Mouse (Mus musculus) forebrain, embryonic 11.5 days (tissue): ENCODE measurements around the gene Gdf3. TPM values are rescaled to one million over a fixed set of nuclear protein-coding genes. Genes with fewer than 3 reads are reported as not detected.

Experiments used
- polyA plus RNA-seq: library from polyadenylated mRNA; unstranded; fragments of >200 nt; fragmentation: Nextera tagmentation; extraction: Ambion mirVana; gene quantifications from 2 replicates; pipeline ENCODE4 v1.2.1, GENCODE M21; 2014

The Gdf3 gene
- polyA plus RNA-seq, 1 experiment from 2014 or later: 0.11 TPM

Other genes starting within 250 kb of the Gdf3 start
- gene Rimklb, start 111.3 kb downstream of the Gdf3 start, polyA plus RNA-seq: 62.9 and 64.9 TPM in 2 replicates
- 0.77 and 1.3 TPM in 2 replicates for gene Mfap5, start 104.2 kb downstream of the Gdf3 start, polyA plus RNA-seq
- not detected in 2 replicates for gene Aicda, start 56.3 kb downstream of the Gdf3 start, polyA plus RNA-seq
- 1.2 and 1.7 TPM in 2 replicates for gene Apobec1, start 7.6 kb downstream of the Gdf3 start, polyA plus RNA-seq
- gene Dppa3, start 16.3 kb upstream of the Gdf3 start, polyA plus RNA-seq: not detected in 2 replicates
- 0.31 TPM in 1 of 2 replicates, not detected in the other for gene Nanog, start 97.4 kb upstream of the Gdf3 start, polyA plus RNA-seq
- 30.3 and 37.6 TPM in 2 replicates for gene Slc2a3, start 191.6 kb upstream of the Gdf3 start, polyA plus RNA-seq
- gene Foxj2, start 209.8 kb upstream of the Gdf3 start, polyA plus RNA-seq: 5.0 and 5.4 TPM in 2 replicates
- 1.5 and 1.6 TPM in 2 replicates for gene C3ar1, start 246.1 kb upstream of the Gdf3 start, polyA plus RNA-seq